In genomic region chr11:79673717-79674116, GRCm38 (mm10) we compare ENCODE assay signal across 18 mouse cellular contexts.
DNase-seq lines count a peak whose midpoint lies in the region; ATAC-seq and TF ChIP-seq lines count a peak whose summit lies in the region.
"Had no signal": no experiment of that assay in that cellular context is flagged by ENCODE, and none has a peak within 500 bp of the region (broad histone marks: within the 10 kb centered on the region; RNA-seq: fewer than 3 reads in every experiment).

No protein-coding gene starts in this region.

- TF ChIP-seq CTCF in layer of hippocampus, adult 2 months (conservative IDR thresholded peaks at IDR 0.05) = no peak
- no peak for TF ChIP-seq CTCF in CH12.LX (conservative IDR thresholded peaks at IDR 0.05 in 1 of 2, IDR thresholded peaks at IDR 0.05 in 1 of 2; ENCODE audit: low read depth in 2 of 2, low read length in 2 of 2)
- TF ChIP-seq CTCF in cortical plate, adult 2 months (IDR thresholded peaks at IDR 0.05; ENCODE audit: extremely low read depth, insufficient read depth, low read length) = no peak
- TF ChIP-seq CTCF in lung, postnatal 0 days (IDR thresholded peaks at IDR 0.05) = no peak

- peak overlapping the region; percentile 53 for H3K9ac ChIP-seq in CH12.LX (ENCODE audit: insufficient read depth, low read depth)
- no peak overlapping the region for H3K9ac ChIP-seq in lung, postnatal 0 days (replicated peaks; ENCODE audit: low read depth)
- H3K9ac ChIP-seq: embryonic facial prominence, embryonic 15.5 days; hindbrain, embryonic 15.5 days; midbrain, embryonic 15.5 days; neural tube, embryonic 13.5 days had no signal

- WGBS in lung, postnatal 0 days = 33% methylated on average over 8 of the region's 8 CpGs

- H3K4me2 ChIP-seq in CH12.LX (ENCODE audit: insufficient read depth, low read depth, poor library complexity, severe bottlenecking) = peak overlapping the region; percentile 45
- H3K4me2 ChIP-seq in lung, postnatal 0 days (replicated peaks; ENCODE audit: low read depth, low read length) = no peak overlapping the region
- H3K4me2 ChIP-seq: embryonic facial prominence, embryonic 15.5 days; forebrain, embryonic 12.5 days; hindbrain, embryonic 15.5 days; midbrain, embryonic 15.5 days; neural tube, embryonic 13.5 days had no signal

- TF ChIP-seq POLR2A in CH12.LX (IDR thresholded peaks at IDR 0.05; ENCODE audit: low read depth, low read length) = no peak
- no peak for TF ChIP-seq POLR2A in cortical plate, adult 2 months (IDR thresholded peaks at IDR 0.05; ENCODE audit: extremely low read depth, insufficient read depth, low read length)

- TF ChIP-seq EP300 in CH12.LX (IDR thresholded peaks at IDR 0.05; ENCODE audit: low read length) = peak; percentile 43; the same call in 1 of the 2 replicates
- TF ChIP-seq EP300 in lung, postnatal 0 days (IDR thresholded peaks at IDR 0.05) = no peak

- H3K4me1 ChIP-seq in CH12.LX (ENCODE audit: control insufficient read depth in 1 of 2, insufficient read depth in 2 of 2) = peaks cover 65 to 95% of the 10 kb centered on the region in 2 experiments
- H3K4me1 ChIP-seq in cortical plate, adult 2 months (ENCODE audit: control insufficient read depth, insufficient read depth, low read length) = peaks cover 43% of the 10 kb centered on the region
- H3K4me1 ChIP-seq in lung, postnatal 0 days (ENCODE audit: insufficient read depth, low read depth, low read length) = peaks cover 3% of the 10 kb centered on the region; the same call in 1 of the 2 replicates

- in situ Hi-C loops in CH12.LX (cut with MboI; ENCODE audit: low pct_ligation_motif_present, low pct_unique_long_range_greater_than_20kb, low sequenced_read_pairs) = no loop called here

- TF ChIP-seq RAD21 in CH12.LX (IDR thresholded peaks at IDR 0.05; ENCODE audit: low read depth, low read length) = no peak

- dilution Hi-C loops in CH12.LX (cut with MboI; ENCODE audit: extremely low pct_ligation_motif_present, extremely low pct_unique_long_range_greater_than_20kb, low sequenced_read_pairs) = loop anchor here (10.0 kb wide), 1 partner anchor 49 kb away; no protein-coding TSS in a partner anchor

- ATAC-seq in megakaryocyte progenitor cell, adult 5-6 weeks (replicated peaks; ENCODE audit: poor library complexity) = 0 out of 2 replicates have a peak, but pooled peaks have one; percentile 29
- no peak for ATAC-seq in lung, postnatal 0 days
- ATAC-seq: intestine, postnatal 0 days; midbrain, embryonic 15.5 days had no signal

- no peak overlapping the region for H3K4me3 ChIP-seq in layer of hippocampus, adult 2 months
- peak overlapping the region; percentile 2 to 43 (median 16) for H3K4me3 ChIP-seq in CH12.LX (replicated peaks in 1 of 3; ENCODE audit: low read depth in 2 of 3, low read length in 2 of 3, poor library complexity in 1 of 3)
- no peak overlapping the region for H3K4me3 ChIP-seq in cortical plate, adult 2 months (ENCODE audit: insufficient read depth, low read length)
- H3K4me3 ChIP-seq in lung, postnatal 0 days (ENCODE audit: low read depth, low read length) = no peak overlapping the region
- H3K4me3 ChIP-seq: embryonic facial prominence, embryonic 15.5 days; forebrain, embryonic 12.5 days; hindbrain, embryonic 15.5 days; midbrain, embryonic 15.5 days; neural tube, embryonic 13.5 days had no signal

- H3K9me3 ChIP-seq in CH12.LX (replicated peaks; ENCODE audit: low read length) = no peaks in the 10 kb centered on the region
- no peaks in the 10 kb centered on the region for H3K9me3 ChIP-seq in lung, postnatal 0 days (ENCODE audit: low read length)
- H3K9me3 ChIP-seq: embryonic facial prominence, embryonic 15.5 days; forebrain, embryonic 12.5 days; G1E; hindbrain, embryonic 15.5 days; midbrain, embryonic 15.5 days; neural tube, embryonic 13.5 days had no signal

- H3K27ac ChIP-seq in layer of hippocampus, adult 2 months = peak overlapping the region; percentile 81
- H3K27ac ChIP-seq in CH12.LX (ENCODE audit: insufficient read depth, low read depth) = peak overlapping the region; percentile 99
- H3K27ac ChIP-seq in cortical plate, adult 2 months (ENCODE audit: insufficient read depth, low read length) = peak overlapping the region; percentile 68
- H3K27ac ChIP-seq in lung, postnatal 0 days (ENCODE audit: low read length) = no peak overlapping the region
- H3K27ac ChIP-seq: forebrain, embryonic 12.5 days; hindbrain, embryonic 15.5 days; macrophage; midbrain, embryonic 15.5 days; neural tube, embryonic 13.5 days had no signal

- no peaks in the 10 kb centered on the region for H3K27me3 ChIP-seq in CH12.LX (replicated peaks)
- H3K27me3 ChIP-seq in lung, postnatal 0 days (replicated peaks; ENCODE audit: insufficient read depth, low read length) = no peaks in the 10 kb centered on the region
- H3K27me3 ChIP-seq: embryonic facial prominence, embryonic 15.5 days; forebrain, embryonic 12.5 days; hindbrain, embryonic 15.5 days; midbrain, embryonic 15.5 days; neural tube, embryonic 13.5 days had no signal

- H3K36me3 ChIP-seq in CH12.LX (replicated peaks in 1 of 2; ENCODE audit: control insufficient read depth in 1 of 2, insufficient read depth in 1 of 2, low read length in 1 of 2) = no peaks in the 10 kb centered on the region
- no peaks in the 10 kb centered on the region for H3K36me3 ChIP-seq in lung, postnatal 0 days (ENCODE audit: insufficient read depth, low read length)
- H3K36me3 ChIP-seq: embryonic facial prominence, embryonic 15.5 days; forebrain, embryonic 12.5 days; G1E; hindbrain, embryonic 15.5 days; midbrain, embryonic 15.5 days; neural tube, embryonic 13.5 days had no signal

- DNase-seq in layer of hippocampus, adult 2 months (ENCODE audit: low spot score in 2 of 2) = no peak
- DNase-seq in layer of hippocampus, postnatal 14 days (ENCODE audit: low spot score in 2 of 2) = no peak
- DNase-seq in CH12.LX (ENCODE audit: extremely low read depth) = peak; percentile 55
- no peak for DNase-seq in cerebellum, postnatal 4 days (ENCODE audit: low spot score in 2 of 2)
- no peak for DNase-seq in lung, postnatal 0 days (ENCODE audit: low spot score)
- no peak for DNase-seq in ovary, postnatal 36 days (ENCODE audit: low spot score)
- DNase-seq: cerebellum, adult 11 months; retina, postnatal 1 day had no signal

- H3K79me2 ChIP-seq in CH12.LX (replicated peaks; ENCODE audit: control insufficient read depth, extremely low read depth, insufficient read depth, poor library complexity, severe bottlenecking) = no peaks in the 10 kb centered on the region

TF ChIP-seq in CH12.LX, 34 proteins besides CTCF, POLR2A, EP300 and RAD21:
- TF ChIP-seq TCF12 (IDR thresholded peaks at IDR 0.05; ENCODE audit: low read depth, low read length) (no peak; the same call in 1 of the 2 replicates), JUN (IDR thresholded peaks at IDR 0.05; ENCODE audit: insufficient read depth, low read depth, low read length) (no peak), POLR2AphosphoS2 (IDR thresholded peaks at IDR 0.05; ENCODE audit: low read depth, low read length) (no peak), USF2 (conservative IDR thresholded peaks at IDR 0.05; ENCODE audit: low read depth, low read length) (no peak), HCFC1 (IDR thresholded peaks at IDR 0.05; ENCODE audit: low read depth, low read length) (no peak), MEF2A (IDR thresholded peaks at IDR 0.05; ENCODE audit: borderline replicate concordance, low read depth, low read length) (no peak), MAZ (IDR thresholded peaks at IDR 0.05; ENCODE audit: low read depth, low read length) (0 out of 2 replicates have a peak, but pooled peaks have one; percentile 47), JUND (conservative IDR thresholded peaks at IDR 0.05; ENCODE audit: low read depth, low read length) (no peak), BHLHE40 (IDR thresholded peaks at IDR 0.05; ENCODE audit: low read depth, low read length) (peak; percentile 39; the same call in 1 of the 2 replicates), GABPA (IDR thresholded peaks at IDR 0.05; ENCODE audit: insufficient replicate concordance, low read depth, low read length) (no peak), ZKSCAN1 (IDR thresholded peaks at IDR 0.05; ENCODE audit: borderline replicate concordance, low read depth, low read length) (no peak), USF1 (IDR thresholded peaks at IDR 0.05; ENCODE audit: low read depth, low read length) (no peak), E2F4 (IDR thresholded peaks at IDR 0.05; ENCODE audit: insufficient replicate concordance, low read depth, low read length) (no peak), PAX5 (IDR thresholded peaks at IDR 0.05; ENCODE audit: low read length) (no peak), MXI1 (IDR thresholded peaks at IDR 0.05; ENCODE audit: low read depth, low read length) (peak; percentile 66; the same call in 1 of the 2 replicates), NELFE (IDR thresholded peaks at IDR 0.05; ENCODE audit: low read depth, low read length) (no peak), ELF1 (IDR thresholded peaks at IDR 0.05; ENCODE audit: low read depth, low read length) (no peak), TBP (conservative IDR thresholded peaks at IDR 0.05; ENCODE audit: low read depth, low read length) (no peak), ZMIZ1 (IDR thresholded peaks at IDR 0.05; ENCODE audit: low read depth, low read length) (no peak), MAFK (IDR thresholded peaks at IDR 0.05; ENCODE audit: insufficient replicate concordance, low read length) (no peak), UBTF (IDR thresholded peaks at IDR 0.05; ENCODE audit: low read depth, low read length) (no peak), ZC3H11A (IDR thresholded peaks at IDR 0.05; ENCODE audit: low read depth, low read length) (no peak), SMC3 (IDR thresholded peaks at IDR 0.05; ENCODE audit: low read depth, low read length) (no peak), IRF4 (IDR thresholded peaks at IDR 0.05; ENCODE audit: low read depth, low read length) (peak; percentile 66; the same call in 1 of the 2 replicates), CHD2 (IDR thresholded peaks at IDR 0.05; ENCODE audit: low read length) (peak; percentile 85), KAT2A (IDR thresholded peaks at IDR 0.05; ENCODE audit: insufficient replicate concordance, low read length) (no peak), ETS1 (conservative IDR thresholded peaks at IDR 0.05; ENCODE audit: low read depth, low read length) (peak; percentile 15), RCOR1 (conservative IDR thresholded peaks at IDR 0.05; ENCODE audit: low read depth, low read length) (no peak), MYC (IDR thresholded peaks at IDR 0.05; ENCODE audit: low read depth, low read length) (no peak), NRF1 (IDR thresholded peaks at IDR 0.05; ENCODE audit: low read depth, low read length) (no peak), CHD1 (IDR thresholded peaks at IDR 0.05; ENCODE audit: low read depth, low read length) (no peak), MAX (IDR thresholded peaks at IDR 0.05; ENCODE audit: low read length) (0 out of 2 replicates have a peak, but pooled peaks have one; percentile 42), SIN3A (IDR thresholded peaks at IDR 0.05; ENCODE audit: low read length) (no peak), ZNF384 (IDR thresholded peaks at IDR 0.05; ENCODE audit: low read depth, low read length) (no peak)

Comparison
In these comparisons a context has a peak if more than half of its experiments do, and no peak if none do; other contexts are left out.
1. H3K4me3 ChIP-seq: peak in CH12.LX (3 of 3); none in layer of hippocampus, adult 2 months (single experiment), cortical plate, adult 2 months (single experiment) and lung, postnatal 0 days (single experiment).